Mouse (Mus musculus) ES-CJ7 (cell line): Measurements from ENCODE around the gene Tinagl1.

Source experiments
- DNase-seq: peaks from one replicate; pipeline ENCODE4 v3.0.0; 2011; ENCODE audit warnings: low read depth, low spot score

Tinagl1 gene

DNA sequence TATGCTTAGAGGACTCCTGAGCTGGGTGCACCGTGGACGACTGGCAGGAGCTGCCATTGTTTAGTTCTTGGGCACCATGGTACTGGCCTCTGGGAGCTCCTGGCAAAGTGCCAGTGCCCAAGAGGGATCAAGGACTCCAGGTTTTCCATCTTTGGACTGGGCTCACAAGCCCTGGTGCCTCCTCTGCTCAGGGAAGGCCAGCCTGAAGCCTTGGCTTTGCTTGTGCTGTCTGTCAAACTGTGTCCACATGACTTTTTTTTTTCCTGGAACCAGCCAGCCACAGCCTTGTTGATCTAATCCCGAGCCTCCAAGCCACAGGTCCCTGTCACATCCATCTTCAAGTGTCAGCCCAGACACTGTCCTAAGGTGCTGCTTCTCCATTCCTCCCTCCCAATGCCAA is 33.1 kb downstream of the Tinagl1 start:
- no peak for DNase-seq

DNA sequence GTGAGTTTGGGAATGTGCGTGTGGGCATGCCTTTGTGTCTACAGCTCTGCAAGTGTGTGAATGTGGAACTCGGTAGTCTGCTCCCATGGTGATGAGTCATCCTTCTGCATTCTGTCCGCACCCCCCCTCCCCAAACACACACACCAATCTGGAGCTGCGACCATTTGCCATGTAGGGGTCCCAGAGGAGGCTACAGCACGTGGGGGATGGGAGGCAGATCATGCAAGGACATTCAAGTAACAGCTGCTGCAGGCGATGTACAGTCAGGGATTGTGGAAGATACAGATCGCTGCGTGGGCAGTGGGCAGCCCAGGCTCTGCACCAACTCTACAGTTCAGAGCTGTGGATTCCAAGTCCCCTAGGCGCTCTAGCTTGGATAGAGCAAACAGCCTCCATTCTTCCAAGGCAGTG is 33.9 kb downstream of the Tinagl1 start:
- no peak for DNase-seq

- peak; percentile 43 for DNase-seq
These were observed 35.8 kb downstream of the Tinagl1 start, which contains the start of gene Hcrtr1 for GRCm38 (mm10) chr4:130139214-130139492. Hcrtr1 (minus strand) TSS chr4:130139359.

DNA sequence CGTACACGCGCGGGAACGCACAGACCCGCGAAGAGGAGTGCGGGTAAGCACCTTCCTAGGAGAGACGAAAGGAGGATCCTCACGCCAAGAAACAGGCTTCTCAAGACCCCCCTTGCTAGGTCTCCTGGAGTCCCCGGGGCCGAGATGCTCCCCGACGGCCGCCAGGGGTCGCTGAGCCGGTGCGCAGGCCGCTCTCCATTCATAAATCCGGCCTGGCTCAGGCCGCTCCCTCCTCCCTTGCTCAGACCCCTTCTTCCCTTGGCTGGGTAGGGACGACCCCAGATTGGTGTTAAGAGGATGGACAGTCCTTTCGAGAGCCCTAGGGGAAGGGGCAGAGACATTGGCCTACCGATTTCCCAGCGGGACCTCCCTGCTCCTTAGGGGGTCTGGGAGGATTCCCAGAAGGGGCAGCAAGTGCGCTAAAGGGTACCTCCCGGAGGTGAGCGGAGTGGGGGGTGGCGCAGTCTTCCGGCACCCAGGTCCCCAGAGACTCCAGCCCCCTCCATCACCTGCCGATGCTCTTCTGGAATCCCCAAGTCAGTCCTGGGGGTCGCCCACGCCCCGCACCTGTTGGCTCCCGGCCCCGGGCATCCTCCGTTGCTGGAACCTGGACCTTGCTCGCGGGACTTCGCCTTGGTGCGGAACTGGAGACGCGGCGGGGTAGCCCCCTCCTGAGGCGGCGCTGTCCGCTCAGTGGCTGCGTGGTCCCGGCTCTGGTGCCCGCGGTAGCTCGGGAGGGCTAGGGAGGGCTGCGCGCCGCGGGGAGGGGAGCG is 36.3 kb downstream of the Tinagl1 start:
- peak; percentile 81 for DNase-seq

- no peak for DNase-seq
These were observed 41.5 kb downstream of the Tinagl1 start for GRCm38 (mm10) chr4:130133399-130133798.

GRCm38 (mm10) chr4:130131448-130132105 is 43.3 kb downstream of the Tinagl1 start:
- no peak for DNase-seq

DNA sequence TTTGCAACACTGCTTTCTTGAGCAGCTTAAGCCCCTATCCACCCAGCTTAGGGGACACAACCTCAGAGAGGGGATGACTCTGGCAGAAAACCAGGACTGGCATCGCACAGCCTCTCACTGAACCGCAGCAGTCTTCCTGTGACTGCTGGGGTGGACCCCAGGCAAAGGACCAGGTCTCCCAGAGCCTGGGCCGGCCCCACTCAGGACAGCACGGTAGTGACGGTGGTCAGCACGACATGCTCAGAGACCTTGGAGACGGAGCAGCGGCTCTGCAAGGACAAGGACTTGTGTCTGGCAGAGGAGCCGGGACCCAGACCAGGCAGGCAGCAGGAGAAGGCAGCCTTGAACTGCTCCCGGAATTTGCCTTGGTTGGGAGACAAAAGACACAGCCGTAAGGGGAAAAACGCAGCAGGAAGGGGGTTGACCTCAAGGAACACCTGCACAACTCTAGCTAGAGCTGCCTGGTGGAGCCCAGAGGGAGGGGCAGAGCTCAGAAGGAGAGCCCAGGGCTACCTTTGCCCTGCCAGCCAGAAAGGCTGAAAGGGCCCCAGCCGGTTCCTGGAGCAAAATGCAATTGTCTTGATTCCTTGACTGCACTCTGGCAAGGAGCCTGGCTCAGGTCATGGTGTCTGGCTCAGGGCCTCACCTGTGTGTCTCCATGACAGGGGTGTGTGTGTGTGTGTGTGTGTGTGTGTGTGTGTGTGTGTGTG is 44.1 kb downstream of the Tinagl1 start:
- peak; percentile 34 for DNase-seq

DNA sequence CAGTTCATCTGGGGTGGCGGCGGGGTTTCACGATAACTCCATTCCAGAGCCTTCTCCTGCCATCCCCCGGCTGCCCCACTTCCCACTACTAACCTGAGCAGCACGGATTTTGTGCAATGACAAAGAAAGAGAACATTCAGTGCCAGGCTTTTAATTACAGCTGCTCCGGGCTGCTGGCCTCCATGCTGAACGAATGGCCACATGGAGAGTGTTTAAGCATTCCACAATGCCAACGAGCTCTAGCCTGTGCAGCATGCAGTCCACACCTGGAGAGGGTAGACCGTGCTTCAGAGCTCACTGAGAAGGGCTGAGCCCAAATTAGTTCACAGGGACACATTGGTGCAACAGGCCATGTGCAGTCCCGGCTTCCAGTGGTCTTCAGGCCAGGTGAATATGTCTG is 44.8 kb downstream of the Tinagl1 start:
- DNase-seq, result no peak

DNA sequence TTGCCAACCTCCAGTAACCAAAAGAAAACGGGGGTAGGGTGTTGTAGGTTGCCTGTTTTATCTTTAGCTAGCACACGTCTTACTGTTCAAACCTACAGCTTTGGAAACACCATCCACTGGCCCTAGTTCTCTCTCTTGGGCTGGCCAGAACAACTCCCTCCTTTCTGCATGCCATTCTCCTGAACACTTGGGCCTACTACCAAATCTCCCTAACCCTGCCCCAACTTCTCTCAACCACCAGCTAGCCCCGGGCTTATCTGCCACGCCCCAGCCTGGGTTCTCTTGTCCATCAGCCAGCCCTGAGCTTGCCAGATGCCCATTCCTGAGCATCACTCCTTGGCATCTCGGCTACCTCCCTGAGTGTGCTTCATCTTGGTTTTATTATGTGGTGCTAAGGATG is 46.0 kb downstream of the Tinagl1 start:
- no peak for DNase-seq

DNA sequence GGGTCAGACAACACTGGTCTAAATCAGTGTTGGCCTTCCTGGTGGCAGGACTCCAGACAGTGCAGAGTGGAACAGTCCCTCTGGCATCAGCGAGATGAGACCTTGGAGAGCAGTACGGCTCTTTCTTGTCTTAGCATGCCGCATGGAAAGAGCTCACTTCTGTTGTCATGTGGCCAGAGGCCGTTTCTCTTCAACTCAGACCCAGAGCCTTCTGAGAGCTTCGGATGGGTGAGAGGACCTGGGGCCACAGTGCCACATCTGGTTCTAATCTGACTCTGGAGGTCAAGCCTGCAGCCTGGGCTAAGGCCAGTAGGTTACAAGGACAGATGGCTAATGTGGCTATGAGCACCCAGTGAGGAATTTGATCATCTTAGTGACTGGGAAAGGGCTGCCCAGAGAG is 49.0 kb downstream of the Tinagl1 start:
- DNase-seq, result no peak

GRCm38 (mm10) chr4:130125164-130125563 is 49.8 kb downstream of the Tinagl1 start:
- no peak for DNase-seq

DNA sequence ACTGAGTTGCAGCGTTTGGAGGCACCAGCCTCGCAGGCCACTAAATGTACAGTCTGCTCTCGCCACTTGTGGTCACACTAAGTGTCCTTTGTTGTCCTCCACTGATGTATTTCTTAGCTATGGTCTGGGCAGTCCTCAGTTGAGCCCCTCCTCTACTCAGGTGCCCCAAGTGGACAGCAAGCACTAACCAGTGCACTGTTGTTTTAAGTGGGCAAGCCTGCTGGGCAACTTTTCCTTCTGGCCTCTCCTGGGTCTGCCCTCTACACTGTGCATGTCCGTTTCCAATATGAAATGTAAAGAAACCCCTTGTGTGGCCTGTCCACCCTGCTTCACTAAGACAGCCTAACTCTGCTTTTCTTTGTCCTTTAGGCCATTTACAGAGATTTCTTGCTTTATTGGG is 50.8 kb downstream of the Tinagl1 start:
- no peak for DNase-seq

DNA sequence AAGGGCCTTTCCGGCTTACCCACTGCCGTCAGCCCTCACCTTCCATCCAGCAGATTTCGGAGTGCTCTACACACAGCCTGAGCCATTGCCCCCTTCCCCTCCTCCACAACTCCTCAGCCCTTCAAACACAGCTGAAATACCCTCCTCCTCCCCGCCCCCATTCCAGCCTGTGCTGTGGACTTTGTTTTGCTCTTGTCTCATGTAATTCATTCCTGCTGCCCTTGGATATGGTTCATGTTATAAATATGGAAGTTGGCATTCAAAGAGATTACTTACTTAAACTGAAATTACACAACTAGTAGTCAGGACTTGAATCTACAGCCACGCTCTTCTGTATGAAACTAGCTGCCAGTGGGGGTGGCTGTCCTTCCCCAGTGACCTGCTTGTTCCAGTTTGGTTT is 51.9 kb downstream of the Tinagl1 start:
- DNase-seq, result no peak

- DNase-seq, result no peak
These were observed 53.4 kb downstream of the Tinagl1 start for GRCm38 (mm10) chr4:130121560-130121959.

DNA sequence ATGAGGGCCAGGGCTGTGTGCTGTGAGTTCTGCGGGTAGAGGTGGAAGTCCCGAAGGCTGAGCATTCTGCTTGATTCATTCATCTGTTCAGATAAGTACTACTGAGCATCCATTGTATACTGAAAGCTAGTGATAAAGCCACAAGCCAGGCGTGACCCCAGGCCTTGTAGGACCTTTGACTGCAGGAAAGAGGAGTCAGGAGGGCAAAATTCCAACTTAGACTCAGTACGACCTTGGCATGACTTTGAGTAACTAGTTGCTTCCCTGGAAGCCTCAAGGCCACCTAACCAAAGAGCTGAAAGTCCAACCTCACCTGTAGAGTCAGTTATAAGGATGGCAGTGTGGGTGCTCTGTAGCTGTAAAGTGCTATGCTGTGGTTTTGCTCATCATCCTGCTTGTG is 54.2 kb downstream of the Tinagl1 start:
- DNase-seq, result peak; percentile 16
